Mouse (Mus musculus) left cerebral cortex, adult 11 months (tissue): ENCODE measurements at regions not wholly inside any gene's neighbourhood (a gene's known extent, or its start where the extent isn't known, plus 50 kb on each side); places are given as distances from the start of the nearest gene placed in this dataset.
A peak's percentile ranks its signal among the peaks of the same experiment; 100 is the strongest.

Experiments used
- DNase-seq: peaks from one replicate; pipeline ENCODE4 v3.0.0; 2022; ENCODE audit warnings: low spot score

DNA sequence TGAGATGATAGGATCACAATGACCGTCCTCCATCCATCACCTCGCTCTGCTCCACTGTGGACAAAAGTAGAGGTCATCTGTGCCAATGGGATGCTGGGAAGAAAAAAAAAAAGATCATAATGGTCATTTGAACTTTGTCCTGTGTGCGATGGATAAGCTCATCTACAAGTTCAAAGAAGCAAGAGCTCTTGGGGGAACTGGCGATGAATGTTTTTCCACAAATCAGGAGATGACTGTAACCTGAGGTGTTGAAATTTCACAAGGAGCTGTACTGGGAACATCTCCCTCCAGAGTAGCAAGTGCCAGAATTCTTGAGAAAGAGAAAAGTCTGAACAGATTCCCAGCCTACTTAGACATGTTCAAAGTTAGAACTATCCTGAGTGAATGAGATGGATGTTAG lies 287.0 kb downstream of the Tns3 start:
- DNase-seq = no peak

DNA sequence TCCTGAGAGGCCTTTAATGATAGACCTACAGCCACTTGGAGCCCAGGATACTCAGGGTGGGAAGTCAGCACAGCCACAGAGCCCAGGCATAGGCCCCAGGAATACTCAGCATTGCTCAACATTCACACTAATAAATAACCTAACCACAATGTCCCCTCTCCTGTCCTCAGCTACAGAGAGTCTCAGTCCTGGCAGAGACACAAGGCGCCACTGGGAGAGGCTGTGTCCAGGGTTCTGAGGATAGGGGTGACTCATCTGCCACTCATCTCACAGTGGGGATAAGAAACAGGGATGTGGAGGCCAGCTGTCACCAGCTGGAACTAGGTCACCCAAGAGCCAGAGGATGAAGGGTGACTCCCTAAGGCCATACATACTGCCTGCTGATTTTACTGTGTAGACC lies 298.8 kb downstream of the Tns3 start:
- DNase-seq = no peak

DNA sequence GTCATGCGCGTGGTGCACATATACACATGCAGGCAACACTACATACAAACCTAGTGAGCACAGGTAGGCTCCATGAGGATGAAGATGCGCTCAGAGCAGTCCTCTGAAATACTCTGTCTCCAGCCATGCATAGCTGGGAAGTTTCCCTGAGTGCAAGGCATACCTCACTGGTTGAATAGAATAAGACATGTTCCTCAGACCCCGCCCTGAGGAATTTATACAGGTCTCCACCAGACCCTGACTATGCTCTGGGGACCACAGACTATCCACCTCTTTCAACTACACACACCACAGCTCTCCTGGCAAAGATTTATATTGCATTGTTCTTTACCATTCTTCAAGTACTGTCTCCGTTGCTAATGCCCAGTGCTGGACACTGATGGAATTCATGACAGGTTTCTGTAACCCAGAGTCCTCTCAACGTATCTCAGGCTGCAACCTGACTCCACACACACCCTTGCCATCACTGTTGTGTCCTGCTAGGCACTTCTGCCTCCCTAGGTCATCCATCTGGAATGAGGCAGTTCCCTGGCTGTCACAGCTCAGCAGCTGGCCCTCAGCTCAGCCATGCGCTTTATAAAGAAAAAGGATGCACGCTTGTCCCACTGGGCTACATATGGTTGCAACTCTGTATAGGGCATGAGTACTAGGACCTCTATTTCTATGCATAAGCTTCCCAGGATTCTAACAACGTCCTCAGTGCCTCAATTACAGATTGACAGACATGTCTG lies 299.5 kb downstream of the Tns3 start:
- no peak for DNase-seq

DNA sequence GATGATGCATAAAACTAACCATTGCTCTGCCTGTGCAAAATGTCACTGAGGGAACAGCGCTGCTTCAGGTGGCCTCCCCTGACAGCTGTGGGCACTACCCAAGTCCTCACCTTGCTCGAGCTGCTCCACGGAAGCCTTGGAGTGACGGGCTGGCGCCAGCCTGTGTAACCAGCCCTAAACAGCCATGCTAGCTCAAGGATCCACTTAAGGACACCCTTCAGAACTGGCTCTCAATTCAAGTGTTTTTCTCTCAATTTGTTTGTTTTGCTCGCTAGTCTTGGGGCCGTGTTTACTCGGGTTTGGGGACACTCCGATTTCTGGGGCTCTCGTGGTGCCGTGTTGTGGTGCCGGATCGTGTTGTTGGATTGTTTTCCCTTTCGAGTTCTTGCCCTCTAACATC lies 319.4 kb downstream of the Tns3 start:
- DNase-seq = no peak

DNA sequence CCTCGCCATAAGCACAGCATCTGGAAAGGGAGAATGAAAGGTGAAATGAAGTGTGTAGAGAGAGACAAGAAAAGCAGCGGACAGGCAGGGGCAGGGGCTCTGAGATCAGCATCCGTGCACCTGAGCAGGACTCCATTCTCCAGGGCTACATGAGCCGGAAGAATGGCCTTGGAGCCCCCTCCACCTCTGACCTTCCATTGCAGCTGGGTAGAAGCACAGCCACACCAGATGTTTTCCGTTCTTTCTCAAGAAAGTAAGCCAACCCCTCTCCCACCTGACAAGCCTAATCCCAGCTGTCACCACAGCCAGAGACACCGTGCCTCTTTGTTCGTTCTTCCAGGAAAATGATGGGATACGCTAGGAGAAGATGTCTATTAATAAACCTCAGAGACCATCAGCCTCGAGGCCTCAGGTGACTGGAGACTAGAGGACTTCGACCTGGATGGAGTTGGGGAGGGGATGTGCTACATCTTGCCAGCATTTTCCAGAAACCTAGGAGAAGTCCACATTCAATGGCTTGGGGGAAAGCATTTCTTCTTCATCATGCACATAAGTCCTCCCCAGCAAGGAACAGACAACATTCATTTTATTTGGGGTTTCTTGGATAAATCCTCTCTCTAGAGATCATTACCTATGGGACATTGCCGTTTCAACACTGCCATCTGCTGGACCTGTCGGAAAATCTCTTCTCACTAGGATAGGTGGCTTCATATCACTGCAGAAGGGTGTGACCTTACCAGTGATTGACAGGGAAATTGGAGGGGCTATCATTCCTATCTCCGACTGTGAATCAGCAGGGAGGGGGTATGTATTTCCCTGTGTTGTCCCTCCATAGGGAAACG lies 361.8 kb downstream of the Tns3 start:
- peak; percentile 7 for DNase-seq

DNA sequence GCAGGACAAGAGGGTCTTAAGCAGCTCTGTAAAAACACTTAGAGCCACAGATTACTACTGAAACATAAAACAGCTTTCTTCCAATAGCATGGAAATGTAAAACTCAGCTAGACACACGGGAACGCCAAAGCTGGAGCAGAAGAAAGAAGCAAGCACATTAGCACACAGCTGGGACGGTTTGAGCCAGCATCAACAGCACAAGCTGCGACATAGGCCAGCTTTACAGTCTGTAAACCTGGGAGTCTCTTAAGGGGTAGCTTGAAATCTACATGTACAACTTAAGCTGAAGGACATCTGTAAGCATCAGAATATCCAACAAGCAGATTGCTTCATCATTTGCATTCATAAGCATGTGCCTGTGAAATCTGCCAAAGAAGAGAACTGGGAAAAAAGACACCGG lies 366.9 kb downstream of the Tns3 start:
- no peak for DNase-seq

DNA sequence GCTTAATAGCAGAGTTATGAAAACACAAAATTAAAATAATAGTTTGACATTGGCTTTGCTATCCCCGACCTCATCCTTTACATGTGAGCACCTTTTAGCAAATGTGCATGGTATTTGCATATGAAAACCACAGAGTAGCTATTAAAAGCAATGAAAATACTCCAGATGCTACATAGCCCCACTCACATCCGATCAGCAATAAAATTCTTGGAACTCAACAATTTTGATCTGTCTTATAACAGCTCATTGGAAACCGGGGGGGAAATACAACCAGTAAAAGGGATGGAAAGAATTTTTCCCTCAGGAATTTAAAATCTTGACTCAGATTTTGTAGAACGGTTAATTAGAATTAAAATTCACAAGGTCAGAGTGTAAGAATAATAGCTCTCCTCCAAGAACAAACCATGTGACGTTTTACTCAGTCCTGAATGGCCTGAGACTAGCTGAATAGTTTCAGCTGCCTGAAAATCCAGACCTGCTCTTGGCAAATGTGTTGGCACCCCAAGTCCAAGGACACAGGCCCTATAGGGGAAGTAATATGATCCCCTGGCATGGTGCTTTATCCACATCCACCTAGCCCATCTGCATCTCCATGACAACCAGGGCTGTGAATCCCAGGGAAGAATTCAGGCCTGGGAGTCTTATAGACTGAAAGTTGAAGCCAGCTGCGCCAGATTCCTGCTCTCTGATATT lies 370.9 kb downstream of the Tns3 start:
- no peak for DNase-seq

DNA sequence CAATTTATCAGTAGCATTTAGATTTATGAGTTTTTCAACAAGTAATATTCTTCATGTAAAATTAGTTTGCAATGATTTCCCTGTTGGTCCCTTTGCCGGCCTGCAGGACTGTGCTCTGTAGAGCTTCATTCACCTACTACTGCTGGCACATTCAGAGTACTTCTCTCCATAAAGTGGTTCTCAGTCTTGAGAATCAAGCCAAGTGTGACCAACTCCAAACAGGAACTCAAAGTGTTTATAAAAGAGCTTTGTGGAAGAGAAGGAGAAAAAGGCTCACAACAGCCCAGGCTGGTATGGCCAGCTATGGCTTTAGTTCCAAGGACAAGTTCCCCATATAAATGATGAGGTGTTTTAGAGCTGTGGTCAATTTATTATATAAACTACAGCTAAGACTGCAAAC lies 379.1 kb downstream of the Tns3 start:
- no peak for DNase-seq

DNA sequence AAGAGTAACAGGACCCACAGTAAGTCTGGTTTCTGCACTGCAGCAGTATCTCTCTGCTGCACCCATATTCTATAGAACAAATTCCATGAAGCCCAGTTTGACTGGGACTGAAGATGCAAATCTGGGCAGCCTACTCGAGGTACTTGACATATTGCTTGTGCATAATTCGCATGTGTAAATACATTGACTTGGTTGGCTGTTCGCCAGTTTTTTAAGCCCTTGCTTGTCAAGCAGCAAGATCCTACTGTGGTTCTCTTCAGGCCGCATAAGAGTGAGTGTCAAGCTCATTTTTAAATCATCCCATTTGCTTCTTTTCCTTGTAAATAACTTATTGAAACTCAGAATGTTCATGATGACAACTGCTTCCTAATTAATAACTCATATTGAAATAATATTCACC lies 389.1 kb downstream of the Tns3 start:
- DNase-seq = no peak

DNA sequence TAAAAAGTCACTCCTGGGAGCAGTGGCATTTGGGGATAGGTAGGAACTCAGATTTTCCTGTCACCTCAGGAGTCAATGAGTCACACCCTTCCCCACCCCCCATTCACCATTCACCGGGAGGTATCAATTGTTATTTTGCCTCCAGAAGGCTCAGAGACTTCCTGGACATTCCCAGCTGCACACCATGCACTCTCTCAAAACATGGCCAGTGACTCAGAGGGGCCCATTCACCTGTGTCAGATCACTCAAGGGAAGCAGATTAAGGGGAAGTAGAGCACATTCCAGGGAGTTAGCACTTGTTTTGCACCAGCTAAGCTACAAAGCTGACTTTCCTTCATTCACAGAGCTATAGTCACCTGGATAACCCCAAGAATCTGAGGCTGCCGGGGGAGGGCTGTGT lies 395.2 kb downstream of the Tns3 start:
- DNase-seq = no peak

DNA sequence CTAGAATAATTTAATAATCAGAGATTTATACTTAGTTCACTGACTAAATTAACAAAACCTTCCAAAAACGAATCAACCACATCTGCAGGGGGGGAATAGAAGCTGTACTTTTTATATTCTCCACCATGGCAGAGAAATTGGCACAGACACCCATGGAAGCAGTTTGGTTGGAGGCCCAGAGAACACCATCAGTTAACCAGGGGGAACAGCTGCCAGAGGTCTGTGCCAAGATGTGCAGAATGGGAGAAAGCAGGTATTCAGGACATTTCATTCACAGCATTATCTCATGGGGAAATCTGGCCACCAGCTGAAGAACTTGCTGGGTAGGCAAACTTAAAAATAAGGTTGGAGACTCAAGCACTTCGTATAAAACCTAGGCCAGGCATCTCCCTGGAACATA lies 410.3 kb downstream of the Tns3 start:
- no peak for DNase-seq

DNA sequence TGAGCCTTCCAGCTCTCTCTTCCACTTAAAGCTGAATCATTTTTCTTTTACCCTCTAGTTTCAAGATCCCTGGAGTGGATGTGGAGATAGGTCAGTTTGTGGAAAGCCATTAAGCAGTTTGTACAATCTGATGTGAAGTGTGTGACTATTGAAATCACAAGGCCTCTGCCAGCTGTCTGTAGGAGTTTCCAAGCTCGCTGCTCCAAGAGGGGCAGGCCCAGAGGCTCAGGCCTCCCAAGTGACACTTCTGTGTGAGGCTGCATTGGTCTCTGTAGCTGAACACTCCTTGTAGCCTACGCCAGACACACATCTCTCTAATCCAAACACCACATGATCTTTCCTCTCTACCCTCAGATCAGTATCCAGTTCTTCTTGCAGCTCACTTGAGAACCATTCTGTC lies 413.0 kb downstream of the Tns3 start:
- no peak for DNase-seq

DNA sequence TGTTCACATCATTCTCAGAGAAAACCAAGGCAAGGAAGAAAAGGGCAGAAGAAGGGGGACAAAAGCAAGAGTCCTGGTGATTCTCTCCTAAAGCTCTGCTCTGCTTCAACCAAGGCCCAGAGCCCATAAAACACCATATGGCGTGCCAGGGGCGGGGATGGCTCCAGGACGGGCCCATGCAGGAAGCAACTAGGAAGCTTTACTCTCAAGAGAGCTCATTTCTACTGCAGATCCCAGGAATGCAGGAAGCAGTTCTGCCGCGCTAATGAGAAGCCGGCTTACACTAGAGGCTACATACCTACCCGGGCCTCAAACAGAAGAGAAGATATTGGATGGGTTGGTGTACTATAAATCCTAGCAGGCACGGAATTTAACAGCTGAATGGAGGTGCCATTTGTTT lies 414.9 kb downstream of the Tns3 start:
- no peak for DNase-seq

DNA sequence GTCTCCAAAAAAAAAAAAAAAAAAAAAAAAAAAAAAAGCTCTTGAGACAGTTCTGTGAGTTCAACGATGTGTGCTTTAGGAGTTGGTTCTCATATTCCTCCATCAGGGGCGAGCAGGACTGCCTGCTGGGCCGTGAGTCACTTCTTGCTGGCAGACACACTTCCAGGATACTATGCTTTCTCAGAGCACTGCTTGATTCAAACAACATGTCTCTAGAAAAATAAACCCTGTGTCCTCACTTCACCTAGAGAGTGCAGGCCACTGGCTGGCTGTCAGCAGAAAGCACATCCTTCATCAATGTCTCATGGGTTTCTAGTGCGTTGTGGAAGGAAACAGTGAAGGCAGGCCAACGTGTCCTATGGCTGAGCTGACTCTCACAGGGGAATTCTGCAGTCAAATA lies 416.8 kb downstream of the Tns3 start:
- DNase-seq = no peak

DNA sequence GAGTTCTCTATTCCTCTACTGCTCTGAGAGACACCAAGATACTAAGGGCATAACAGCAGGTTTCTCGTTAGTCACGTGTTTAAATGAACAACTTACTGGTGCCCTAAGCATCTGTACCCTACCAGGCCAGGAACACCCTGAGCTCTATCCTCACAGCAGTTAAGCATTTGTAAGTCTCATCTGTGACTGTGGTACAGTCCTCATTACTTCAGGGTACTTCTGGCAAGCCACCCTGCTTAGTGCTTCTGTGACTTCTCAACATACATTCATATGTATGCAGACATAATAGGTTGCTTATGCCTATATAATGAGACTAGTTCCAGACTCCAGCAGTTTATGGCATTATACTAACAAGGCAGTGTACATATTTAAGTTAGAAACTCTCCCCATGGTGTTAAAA lies 417.3 kb downstream of the Tns3 start:
- DNase-seq = no peak

DNA sequence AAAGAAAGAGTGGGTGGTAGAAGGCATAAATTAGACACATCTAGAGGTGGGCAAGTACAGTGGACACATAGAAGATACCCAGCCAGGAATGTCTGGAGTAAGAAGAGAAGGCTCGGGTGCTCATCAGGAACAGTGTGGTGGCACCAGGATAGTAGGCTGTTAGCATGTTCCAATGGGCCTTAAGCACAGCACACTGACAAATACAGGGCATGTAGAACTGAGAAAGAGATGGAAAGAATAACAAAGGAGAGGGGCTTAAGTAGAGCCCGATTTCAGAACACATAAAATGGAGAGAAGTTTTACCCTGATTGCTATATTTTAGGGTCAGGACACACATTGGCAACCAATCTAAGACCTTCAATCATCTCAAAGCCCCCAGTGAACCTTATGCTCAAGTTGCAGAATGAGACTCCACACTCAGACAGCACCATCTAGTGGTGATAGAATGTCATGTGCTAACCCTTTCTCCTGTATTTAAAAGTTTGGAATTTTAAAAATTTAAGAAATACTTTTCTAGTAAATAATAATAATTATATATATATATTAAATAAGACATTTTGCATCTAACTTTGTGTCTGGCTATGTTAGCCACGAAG lies 418.8 kb downstream of the Tns3 start:
- no peak for DNase-seq

DNA sequence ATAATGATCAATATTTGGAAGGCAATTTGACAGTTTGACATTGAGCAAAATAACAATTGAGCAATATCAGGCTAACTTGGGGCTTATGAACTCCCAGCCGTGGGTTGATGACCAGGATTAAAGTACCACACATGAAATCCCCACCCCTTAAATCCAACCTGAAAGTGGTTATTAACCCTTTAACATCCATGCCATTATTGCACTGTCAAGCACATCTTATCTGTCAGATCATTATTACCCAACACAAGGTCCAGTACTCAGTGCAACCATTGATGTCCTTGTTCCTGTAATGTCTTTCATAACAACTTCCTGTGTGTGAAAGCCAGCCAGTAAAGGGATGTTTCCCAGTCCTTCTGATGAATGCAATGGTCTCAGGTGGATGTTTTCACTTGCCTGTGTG lies 425.8 kb downstream of the Tns3 start:
- DNase-seq = no peak

DNA sequence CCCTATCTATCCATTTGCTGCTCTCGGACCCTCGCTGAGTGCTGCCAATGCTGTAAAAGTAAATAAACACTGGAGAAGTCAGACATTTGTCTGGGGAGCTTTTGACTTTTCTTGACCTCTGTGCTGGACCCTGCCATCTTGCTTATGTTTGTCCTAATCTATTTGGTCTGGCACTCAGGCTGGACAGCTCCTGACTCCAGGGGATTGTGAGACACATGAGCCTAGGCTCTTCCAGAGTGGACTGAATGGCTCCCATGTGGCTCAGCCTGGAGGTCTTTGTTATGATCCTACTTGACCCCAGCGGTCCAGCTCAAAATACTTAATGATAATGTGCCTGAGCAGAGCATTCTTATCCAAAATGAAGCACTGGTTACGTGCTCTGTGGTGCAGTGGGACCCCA lies 426.8 kb downstream of the Tns3 start:
- no peak for DNase-seq

DNA sequence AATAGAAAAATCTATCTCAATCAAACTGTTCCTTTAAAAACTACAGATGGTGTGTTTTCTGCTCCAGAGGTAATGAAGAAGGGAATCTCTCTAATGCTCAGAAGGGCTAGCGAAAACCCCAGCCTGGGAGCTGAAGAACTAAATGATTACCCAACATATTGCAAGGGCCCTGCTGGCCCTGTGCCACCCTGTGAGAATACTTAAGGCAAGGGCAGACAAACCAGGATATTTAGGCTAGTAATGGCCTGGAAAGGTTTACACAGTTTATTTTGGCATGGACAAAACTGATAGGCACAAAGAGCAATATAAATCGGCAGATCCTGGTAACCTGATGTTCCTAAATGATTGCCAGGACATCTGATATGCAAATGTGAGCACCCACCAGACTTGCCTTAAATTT lies 428.3 kb downstream of the Tns3 start:
- no peak for DNase-seq

DNA sequence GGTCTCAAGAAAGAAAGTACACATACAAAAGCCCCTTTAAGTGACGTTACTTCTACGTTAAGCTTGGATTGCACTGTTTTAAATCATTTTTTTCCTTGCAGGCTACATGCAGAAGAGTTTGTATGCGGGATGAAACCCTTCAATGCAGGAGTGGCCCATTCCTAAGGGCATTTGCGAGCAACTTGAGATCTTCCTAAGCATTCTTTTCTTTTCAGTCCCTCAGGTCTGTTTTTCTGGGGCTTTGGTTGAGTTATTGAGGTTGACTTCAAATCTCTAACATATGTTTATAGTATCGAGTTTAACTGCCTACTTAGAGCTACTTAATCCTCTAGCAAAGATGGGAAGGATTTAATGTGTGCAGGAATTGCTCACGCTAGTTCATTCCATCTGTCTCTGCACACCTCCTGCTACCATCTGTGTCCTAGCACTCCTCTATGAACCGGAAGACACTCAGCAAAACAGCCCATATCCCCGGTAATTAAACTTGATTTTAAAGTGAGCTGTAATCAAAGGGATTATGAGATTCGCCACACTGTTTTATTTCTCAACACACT lies 431.6 kb downstream of the Tns3 start:
- no peak for DNase-seq

DNA sequence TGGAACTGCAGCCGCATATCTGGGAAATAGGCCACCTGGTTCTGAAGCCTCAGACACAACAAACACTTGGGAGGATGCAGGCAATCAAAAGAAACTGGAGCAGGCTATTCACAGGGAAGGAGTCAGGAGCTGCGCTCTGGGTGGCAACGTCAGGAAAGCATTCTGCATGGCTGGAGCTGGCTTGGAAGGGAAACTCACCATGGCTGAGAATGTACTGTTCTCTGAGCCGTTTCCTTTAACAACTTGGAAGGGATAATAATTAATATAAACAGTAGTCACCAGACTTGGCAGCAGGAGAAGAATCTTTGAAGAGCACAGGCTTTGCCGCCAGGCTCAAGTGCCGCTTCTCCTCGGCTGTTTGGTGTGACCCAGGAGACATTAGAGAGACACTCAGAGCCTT lies 434.5 kb downstream of the Tns3 start:
- DNase-seq = no peak

DNA sequence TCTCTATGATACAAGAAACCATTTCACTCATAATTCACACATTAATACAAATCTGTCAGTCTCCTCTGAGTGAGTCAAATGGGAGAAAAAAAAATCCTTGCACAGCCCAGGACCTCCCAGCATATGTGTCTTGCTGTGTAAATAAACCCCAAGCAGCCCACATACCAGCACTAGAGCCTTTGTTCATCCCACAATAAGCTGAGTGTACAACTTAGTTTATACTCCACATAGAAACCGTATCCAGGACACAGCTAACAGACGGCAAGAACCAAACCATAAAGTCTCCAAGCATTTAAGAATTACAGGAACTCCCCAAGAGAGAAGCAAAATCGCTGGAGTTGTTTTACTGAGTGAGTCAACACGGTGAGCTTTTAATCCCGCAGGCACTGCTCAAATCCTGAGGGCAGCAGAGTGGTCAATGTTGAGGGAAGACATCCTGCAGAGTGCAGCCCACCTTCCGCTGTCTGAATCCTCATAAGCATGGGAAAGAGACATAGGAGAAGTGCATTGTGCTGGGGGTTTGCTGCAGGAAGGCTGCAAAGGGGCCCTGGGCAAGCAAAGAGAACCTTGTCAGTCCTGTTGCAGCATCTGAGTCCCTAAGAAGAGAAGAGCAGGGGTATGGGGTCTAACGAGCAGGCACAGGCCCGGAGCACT lies 436.4 kb downstream of the Tns3 start:
- no peak for DNase-seq
